Mouse (Mus musculus): ENCODE results near the gene Kxd1. TPM values are rescaled to one million over a fixed set of nuclear protein-coding genes. Genes with fewer than 3 reads are reported as not detected.

Gene Kxd1
- polyA plus RNA-seq, 1 experiment: 40.2 TPM

DNA sequence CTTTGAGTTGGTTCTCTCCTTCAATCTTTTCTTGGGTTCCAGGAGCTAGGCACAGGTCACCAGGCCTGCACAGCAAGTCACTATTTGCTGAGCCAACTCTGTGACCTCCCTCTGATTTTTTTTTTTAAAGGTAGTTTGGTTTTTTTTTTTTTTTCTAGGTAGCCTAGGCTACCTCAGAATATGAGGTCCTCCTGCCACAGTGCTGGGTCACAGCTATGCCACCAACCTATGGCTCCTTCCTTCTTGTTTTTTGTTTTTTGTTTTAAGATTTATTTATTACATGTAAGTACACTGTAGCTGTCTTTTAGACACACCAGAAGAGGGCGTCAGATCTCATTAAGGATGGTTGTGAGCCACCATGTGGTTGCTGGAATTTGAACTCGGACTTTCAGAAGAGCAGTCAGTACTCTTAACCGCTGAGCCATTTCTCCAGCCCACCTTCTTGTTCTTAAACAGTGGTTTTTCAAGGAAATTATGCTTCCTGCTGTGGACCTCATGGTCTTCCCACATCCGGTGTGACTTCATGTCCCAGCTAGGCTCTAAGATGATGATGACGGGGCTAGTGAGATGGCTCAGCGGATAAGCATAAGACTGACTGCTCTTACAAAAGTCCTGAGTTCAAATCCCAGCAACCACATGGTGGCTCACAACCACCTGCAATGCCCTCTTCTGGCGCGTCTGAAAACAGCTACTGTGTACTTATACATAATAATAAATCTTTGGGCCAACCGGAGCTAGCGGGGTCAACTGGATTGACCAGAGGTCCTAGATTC is 21.8 kb upstream of the Kxd1 start:
- no peaks in the 10 kb centered on the region for H3K9me3 ChIP-seq
- peaks cover 99% of the 10 kb centered on the region for H3K4me1 ChIP-seq
- TF ChIP-seq GATA1 (IDR thresholded peaks at IDR 0.05; ENCODE audit: borderline replicate concordance, low read length) (peak; percentile 84; the same call in 2 of the 3 replicates), FLI1 (IDR thresholded peaks at IDR 0.05; ENCODE audit: low read length) (peak; percentile 86)
- no peaks in the 10 kb centered on the region for H3K27me3 ChIP-seq (replicated peaks)
- peaks cover 76% of the 10 kb centered on the region for H3K36me3 ChIP-seq (replicated peaks; ENCODE audit: low read length)
- no peak overlapping the region for H3K4me3 ChIP-seq (replicated peaks)

DNA sequence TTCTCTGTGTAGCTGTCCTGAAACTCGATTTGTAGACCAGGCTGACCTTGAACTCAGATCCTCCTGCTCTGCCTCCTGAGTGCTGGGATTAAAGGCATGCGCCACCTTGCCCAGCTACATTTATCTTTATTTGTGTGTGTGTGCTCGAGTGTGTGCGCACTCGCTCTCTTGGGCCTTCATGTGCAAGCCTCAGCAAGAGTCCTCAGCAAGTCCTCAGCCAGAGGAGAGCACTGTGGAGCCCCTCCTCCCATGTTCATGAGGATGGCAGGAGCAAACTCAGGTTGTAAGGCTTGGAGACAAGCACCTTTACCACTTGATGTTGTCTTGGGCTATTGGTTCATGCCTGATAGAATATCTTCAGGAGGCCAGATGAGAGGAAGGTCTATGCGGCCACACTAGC is 20.0 kb upstream of the Kxd1 start:
- H3K4me1 ChIP-seq: peaks cover 99% of the 10 kb centered on the region

DNA sequence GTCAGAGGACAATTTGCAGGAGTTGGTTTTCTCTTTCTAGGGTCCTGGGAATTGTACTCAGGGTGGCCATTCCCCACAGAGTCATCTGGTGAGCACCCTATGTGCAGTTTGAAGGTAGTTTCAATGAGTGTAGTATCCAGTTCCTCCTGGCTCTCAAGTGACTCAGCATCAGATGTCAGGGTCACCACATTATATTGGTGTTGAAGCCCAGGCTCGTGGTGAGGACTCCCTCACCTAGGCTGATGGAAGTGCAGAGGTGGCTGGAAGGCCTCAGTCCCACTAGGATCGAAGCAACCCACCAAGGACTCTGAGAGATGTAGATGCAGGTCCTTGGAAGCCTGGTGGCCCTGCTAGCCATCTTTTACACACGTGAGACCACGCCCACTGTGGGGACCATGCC is 18.7 kb upstream of the Kxd1 start:
- H3K36me3 ChIP-seq (replicated peaks; ENCODE audit: low read length): peaks cover 71% of the 10 kb centered on the region
- TF ChIP-seq FLI1 (IDR thresholded peaks at IDR 0.05; ENCODE audit: low read length): no peak
- TF ChIP-seq GATA1 (IDR thresholded peaks at IDR 0.05; ENCODE audit: borderline replicate concordance, low read length): no peak
- no peaks in the 10 kb centered on the region for H3K27me3 ChIP-seq (replicated peaks)
- peaks cover 99% of the 10 kb centered on the region for H3K4me1 ChIP-seq
- no peaks in the 10 kb centered on the region for H3K9me3 ChIP-seq
- H3K4me3 ChIP-seq (replicated peaks): peak overlapping the region; percentile 76

More for the DNA sequence above, 20.0 kb upstream of the Kxd1 start:
- peak overlapping the region; percentile 51 for H3K4me3 ChIP-seq (replicated peaks)
- H3K36me3 ChIP-seq (replicated peaks; ENCODE audit: low read length): peaks cover 76% of the 10 kb centered on the region
- TF ChIP-seq GATA1 (IDR thresholded peaks at IDR 0.05; ENCODE audit: borderline replicate concordance, low read length) (no peak), FLI1 (IDR thresholded peaks at IDR 0.05; ENCODE audit: low read length) (no peak)
- H3K9me3 ChIP-seq: no peaks in the 10 kb centered on the region
- no peaks in the 10 kb centered on the region for H3K27me3 ChIP-seq (replicated peaks)

DNA sequence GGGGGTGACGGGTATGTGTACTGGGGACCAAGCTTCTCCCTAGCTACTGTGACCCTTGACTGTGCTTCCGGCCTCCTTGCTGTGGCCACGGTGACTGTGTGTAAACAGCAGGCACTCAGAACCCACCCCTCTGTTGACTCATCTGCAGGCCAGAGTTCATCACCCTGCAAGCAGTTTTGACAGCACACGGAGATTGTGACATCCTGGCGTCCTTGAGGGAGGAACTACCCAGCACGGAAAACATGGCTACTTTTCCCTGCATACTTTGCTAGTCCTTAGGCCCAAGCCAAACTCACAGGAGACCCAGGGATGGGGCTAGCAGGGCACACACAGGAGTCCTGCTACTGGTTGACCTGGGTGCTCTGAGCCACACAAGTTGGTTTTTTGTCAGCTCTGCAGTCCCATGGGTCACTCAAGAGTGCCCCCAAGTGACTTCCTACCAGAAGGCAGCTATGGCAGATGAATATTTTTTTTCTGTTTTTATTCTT is 16.5 kb upstream of the Kxd1 start:
- no peaks in the 10 kb centered on the region for H3K27me3 ChIP-seq (replicated peaks)
- H3K36me3 ChIP-seq (replicated peaks; ENCODE audit: low read length): peaks cover 71% of the 10 kb centered on the region
- H3K4me3 ChIP-seq (replicated peaks): peak overlapping the region; percentile 88
- H3K9me3 ChIP-seq: no peaks in the 10 kb centered on the region
- no peak for TF ChIP-seq FLI1 (IDR thresholded peaks at IDR 0.05; ENCODE audit: low read length)
- TF ChIP-seq GATA1 (IDR thresholded peaks at IDR 0.05; ENCODE audit: borderline replicate concordance, low read length): no peak
- H3K4me1 ChIP-seq: peaks cover 92% of the 10 kb centered on the region

DNA sequence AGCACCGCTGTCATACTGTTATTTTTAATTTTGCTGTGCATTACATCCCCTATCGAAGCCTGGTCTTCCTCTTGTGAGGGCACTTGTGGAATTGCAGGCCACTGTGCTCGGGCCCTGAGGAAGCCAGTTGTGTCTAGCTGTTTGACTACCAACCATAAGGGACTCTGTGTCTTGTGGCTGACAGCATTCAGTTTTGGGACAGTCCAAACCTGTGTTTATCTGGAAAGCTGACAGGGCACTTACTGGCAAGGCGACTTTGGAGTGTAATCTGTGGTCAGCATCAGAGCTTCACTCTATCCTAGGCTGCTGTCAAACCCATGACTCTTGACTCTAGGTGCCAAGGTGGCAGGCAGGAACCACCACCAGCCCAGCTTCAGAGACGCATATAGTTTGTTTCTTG is 13.3 kb upstream of the Kxd1 start:
- peak overlapping the region; percentile 99 for H3K4me3 ChIP-seq (replicated peaks)
- TF ChIP-seq FLI1 (IDR thresholded peaks at IDR 0.05; ENCODE audit: low read length) (no peak), GATA1 (IDR thresholded peaks at IDR 0.05; ENCODE audit: borderline replicate concordance, low read length) (no peak)

DNA sequence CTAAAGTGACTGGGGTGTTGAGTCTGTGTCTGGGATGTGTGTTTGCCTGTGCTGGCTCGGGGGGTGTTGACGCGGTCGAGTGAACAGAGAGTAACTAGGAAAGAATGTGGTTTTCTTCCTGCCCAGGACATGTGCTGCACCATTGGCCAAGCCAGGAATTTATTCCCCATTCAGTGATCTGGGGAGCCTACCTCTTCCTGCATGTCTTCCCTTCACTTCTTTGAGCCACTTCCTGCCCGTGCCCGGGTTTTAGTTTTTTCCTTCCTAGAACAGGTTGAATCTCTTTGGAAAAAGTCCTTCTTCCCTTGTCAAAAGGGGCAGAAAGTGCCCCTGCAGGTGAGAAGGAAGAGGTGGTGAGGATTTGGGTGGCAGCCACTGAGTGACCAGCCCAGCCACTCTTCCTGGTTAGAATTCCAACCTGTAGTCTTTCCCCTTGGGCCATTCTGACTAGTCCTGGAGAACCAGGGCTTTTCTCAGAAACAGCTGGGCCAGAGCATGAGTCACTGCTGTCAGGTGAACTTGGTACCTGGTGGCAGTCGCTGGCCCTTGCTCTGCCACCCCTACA is 12.8 kb upstream of the Kxd1 start:
- H3K4me1 ChIP-seq: peaks cover 83% of the 10 kb centered on the region
- H3K9me3 ChIP-seq: no peaks in the 10 kb centered on the region
- no peaks in the 10 kb centered on the region for H3K27me3 ChIP-seq (replicated peaks)
- H3K36me3 ChIP-seq (replicated peaks; ENCODE audit: low read length): peaks cover 62% of the 10 kb centered on the region
- TF ChIP-seq GATA1 (IDR thresholded peaks at IDR 0.05; ENCODE audit: borderline replicate concordance, low read length) (no peak), FLI1 (IDR thresholded peaks at IDR 0.05; ENCODE audit: low read length) (no peak)
- H3K4me3 ChIP-seq (replicated peaks): peak overlapping the region; percentile 99

More for the DNA sequence above, 13.3 kb upstream of the Kxd1 start:
- Histone ChIP-seq H3K27me3 (replicated peaks) (no peaks in the 10 kb centered on the region), H3K36me3 (replicated peaks; ENCODE audit: low read length) (peaks cover 62% of the 10 kb centered on the region), H3K9me3 (no peaks in the 10 kb centered on the region), H3K4me1 (peaks cover 85% of the 10 kb centered on the region)

DNA sequence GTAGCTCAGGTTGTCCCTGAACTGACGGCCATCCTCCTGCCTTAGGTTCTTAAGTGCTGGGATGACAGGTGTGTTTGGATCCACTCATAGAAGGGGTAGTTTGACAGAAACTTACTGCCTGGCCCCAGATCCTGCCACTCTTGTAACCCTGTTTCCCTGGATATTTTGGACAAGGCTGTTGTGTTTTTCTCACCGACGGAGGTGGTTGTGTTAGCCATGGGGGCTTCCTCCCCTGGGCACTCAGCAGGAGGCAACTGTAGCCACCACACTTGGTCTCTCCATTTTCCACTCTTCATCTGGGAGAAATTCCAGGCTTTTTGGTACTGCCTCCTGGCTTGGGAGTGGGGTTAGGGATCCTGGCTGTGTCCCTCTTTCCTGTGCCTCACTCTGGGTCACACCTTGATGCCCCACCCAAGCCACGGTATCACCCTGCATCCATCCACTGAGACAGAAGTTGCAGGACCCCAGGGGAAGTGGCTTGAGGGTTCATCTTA is 12.3 kb upstream of the Kxd1 start:
- Histone ChIP-seq H3K9me3 (no peaks in the 10 kb centered on the region), H3K36me3 (replicated peaks; ENCODE audit: low read length) (peaks cover 63% of the 10 kb centered on the region), H3K4me1 (peaks cover 83% of the 10 kb centered on the region), H3K4me3 (replicated peaks) (peak overlapping the region; percentile 99), H3K27me3 (replicated peaks) (no peaks in the 10 kb centered on the region)
- TF ChIP-seq GATA1 (IDR thresholded peaks at IDR 0.05; ENCODE audit: borderline replicate concordance, low read length) (no peak), FLI1 (IDR thresholded peaks at IDR 0.05; ENCODE audit: low read length) (no peak)

DNA sequence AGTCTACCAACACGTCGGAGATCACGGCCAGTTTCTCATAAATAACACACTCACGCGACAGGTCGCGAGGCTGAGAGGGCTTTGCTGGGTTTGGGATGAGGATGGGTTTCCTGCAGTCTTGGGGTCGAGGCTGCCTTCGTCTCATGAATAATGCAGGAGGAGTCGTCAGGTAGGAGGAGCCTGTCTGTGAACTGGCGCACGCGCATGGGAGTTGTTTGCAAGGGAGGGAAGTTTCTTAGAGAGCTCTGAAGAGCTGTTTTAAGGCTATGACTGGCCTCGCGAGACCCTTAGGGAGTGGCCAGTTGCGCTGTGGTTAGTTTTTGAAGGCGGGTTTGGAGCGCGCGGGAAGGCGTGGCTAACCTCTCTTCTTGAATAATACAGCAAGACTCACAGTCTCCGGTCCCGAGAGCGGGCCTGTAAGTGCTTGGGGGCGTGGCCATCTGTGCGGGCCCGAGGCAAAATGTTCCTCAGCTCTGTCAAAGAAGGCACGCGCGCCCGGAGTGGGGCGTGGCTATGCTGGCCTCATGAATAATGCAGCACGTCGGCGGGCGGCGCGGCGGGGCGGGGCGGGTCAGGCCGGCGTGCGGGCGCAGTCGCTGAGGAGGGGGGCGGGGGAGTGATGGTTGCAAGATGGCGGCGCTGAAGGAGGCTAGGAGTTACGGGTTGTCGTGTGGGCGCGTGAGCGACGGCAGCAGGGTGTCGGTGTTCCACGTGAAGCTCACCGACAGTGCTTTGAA is 11.5 kb upstream of the Kxd1 start, which contains the start of gene Ell:
TSS of gene Ell (plus strand) at position 381 of the 737 bp plus-strand sequence.
- peaks cover 64% of the 10 kb centered on the region for H3K36me3 ChIP-seq (replicated peaks; ENCODE audit: low read length)
- TF ChIP-seq FLI1 (IDR thresholded peaks at IDR 0.05; ENCODE audit: low read length): no peak
- no peak for TF ChIP-seq GATA1 (IDR thresholded peaks at IDR 0.05; ENCODE audit: borderline replicate concordance, low read length)
- peaks cover 83% of the 10 kb centered on the region for H3K4me1 ChIP-seq

DNA sequence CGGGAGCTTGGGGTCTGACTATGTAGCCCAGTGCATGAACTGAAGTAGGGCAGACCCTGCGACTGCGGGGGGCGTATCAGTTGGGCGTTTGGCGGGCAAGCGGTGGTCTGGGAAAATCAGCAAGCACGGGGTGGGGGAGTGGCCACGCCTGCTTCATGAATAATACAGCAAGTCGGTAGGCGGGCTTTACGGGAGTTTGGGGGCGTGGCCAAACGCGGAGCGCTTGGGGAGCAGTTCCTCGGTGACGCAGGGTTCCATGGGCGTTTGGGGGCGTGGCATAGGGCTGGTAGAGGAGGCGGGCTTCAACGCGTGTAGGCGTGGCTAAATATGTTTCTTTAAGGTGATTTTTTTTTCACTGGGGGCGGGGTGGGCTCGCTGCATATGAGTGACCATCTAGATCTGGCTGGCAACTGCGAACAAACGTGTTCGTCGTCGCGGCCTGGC is 10.9 kb upstream of the Kxd1 start:
- Histone ChIP-seq H3K27me3 (replicated peaks) (no peaks in the 10 kb centered on the region), H3K36me3 (replicated peaks; ENCODE audit: low read length) (peaks cover 65% of the 10 kb centered on the region), H3K4me1 (peaks cover 83% of the 10 kb centered on the region), H3K4me3 (replicated peaks) (peak overlapping the region; percentile 99), H3K9me3 (no peaks in the 10 kb centered on the region)
- TF ChIP-seq FLI1 (IDR thresholded peaks at IDR 0.05; ENCODE audit: low read length) (no peak), GATA1 (IDR thresholded peaks at IDR 0.05; ENCODE audit: borderline replicate concordance, low read length) (no peak)

More for the DNA sequence above, 11.5 kb upstream of the Kxd1 start, which contains the start of gene Ell:
- Histone ChIP-seq H3K4me3 (replicated peaks) (peak within 1 kb of the TSS; percentile 99), H3K9me3 (no peaks in the 10 kb centered on the region), H3K27me3 (replicated peaks) (no peaks in the 10 kb centered on the region)

Data from megakaryocyte, embryonic 14.5 days (primary cell).